21 mouse cellular contexts compared by ENCODE assay signal in genomic region chr4:130676746-130677145, GRCm38 (mm10).
"Had no signal": no experiment of that assay in that cellular context is flagged by ENCODE, and none has a peak within 500 bp of the region (broad histone marks: within the 10 kb centered on the region; RNA-seq: fewer than 3 reads in every experiment).

No protein-coding gene starts in this region.

- H3K9me3 ChIP-seq: intestine, embryonic 15.5 days; limb, embryonic 10.5 days; limb, embryonic 13.5 days; megakaryocyte, embryonic 14.5 days; midbrain, embryonic 15.5 days; neural tube, embryonic 12.5 days; neural tube, embryonic 15.5 days; stomach, embryonic 15.5 days had no signal

- H3K9ac ChIP-seq: intestine, embryonic 15.5 days; limb, embryonic 13.5 days; lung, embryonic 14.5 days; midbrain, embryonic 15.5 days; neural tube, embryonic 12.5 days; neural tube, embryonic 15.5 days; stomach, embryonic 15.5 days had no signal

- H3K4me2 ChIP-seq: intestine, embryonic 15.5 days; limb, embryonic 13.5 days; lung, embryonic 14.5 days; midbrain, embryonic 11.5 days; midbrain, embryonic 15.5 days; neural tube, embryonic 12.5 days; neural tube, embryonic 15.5 days; stomach, embryonic 15.5 days had no signal

- ATAC-seq: intestine, embryonic 15.5 days; lung, postnatal 0 days; midbrain, embryonic 15.5 days had no signal

- H3K27me3 ChIP-seq: intestine, embryonic 15.5 days; limb, embryonic 13.5 days; megakaryocyte, embryonic 14.5 days; midbrain, embryonic 15.5 days; neural tube, embryonic 12.5 days; neural tube, embryonic 15.5 days; stomach, embryonic 15.5 days had no signal

- H3K27ac ChIP-seq: intestine, embryonic 15.5 days; kidney, postnatal 0 days; layer of hippocampus, adult 2 months; limb, embryonic 10.5 days; limb, embryonic 13.5 days; macrophage; midbrain, embryonic 15.5 days; neural tube, embryonic 12.5 days; neural tube, embryonic 15.5 days; stomach, embryonic 15.5 days had no signal

- H3K4me1 ChIP-seq: intestine, embryonic 15.5 days; limb, embryonic 10.5 days; limb, embryonic 13.5 days; neural tube, embryonic 12.5 days had no signal

- H3K4me3 ChIP-seq: intestine, embryonic 15.5 days; layer of hippocampus, adult 2 months; limb, embryonic 10.5 days; limb, embryonic 13.5 days; megakaryocyte, embryonic 14.5 days; midbrain, embryonic 15.5 days; neural tube, embryonic 12.5 days; neural tube, embryonic 15.5 days; stomach, embryonic 15.5 days had no signal

- DNase-seq: kidney, adult 2 months; kidney, postnatal 25 days; layer of hippocampus, adult 9-11 months; lung, embryonic 14.5 days; right cerebral cortex, adult 18-20 months; right cerebral cortex, postnatal 14 days; right cerebral cortex, postnatal 4 days; thymus, postnatal 25 days had no signal
